Mouse (Mus musculus) forebrain, embryonic 15.5 days (tissue): ENCODE results near the gene Zic4. TPM values are rescaled to one million over a fixed set of nuclear protein-coding genes. Genes with fewer than 3 reads are reported as not detected.

Experiments used
- ATAC-seq: fragments of 200-750 bp; cut with Nextera tagmentation; replicated peaks from 2 replicates; pipeline ENCODE4 v1.8.0; 2017; ENCODE audit warnings: mild to moderate bottlenecking, moderate TSS enrichment, moderate library complexity
- H3K27ac ChIP-seq: fragments of 300-500 bp; sonication (generic); replicated peaks from 2 replicates; pipeline ENCODE4 v1.5.1; 2015; ENCODE audit warnings: mild to moderate bottlenecking, inconsistent platforms
- H3K27me3 ChIP-seq: fragments of 300-500 bp; sonication (generic); 2 replicates; pipeline ENCODE4 v1.6.1; 2015; ENCODE audit warnings: inconsistent platforms
- H3K36me3 ChIP-seq: fragments of 300-500 bp; sonication (generic); 2 replicates; pipeline ENCODE4 v1.6.1; 2015; ENCODE audit warnings: mild to moderate bottlenecking, inconsistent platforms
- H3K4me1 ChIP-seq: fragments of 300-500 bp; sonication (generic); 2 replicates; pipeline ENCODE4 v1.6.1; 2015; ENCODE audit warnings: inconsistent platforms
- H3K4me2 ChIP-seq: fragments of 300-500 bp; sonication (generic); replicated peaks from 2 replicates; pipeline ENCODE4 v1.6.1; 2015; ENCODE audit warnings: mild to moderate bottlenecking, inconsistent platforms
- H3K4me3 ChIP-seq: fragments of 300-500 bp; sonication (generic); 2 replicates; pipeline ENCODE4 v1.5.1; 2015; ENCODE audit warnings: mild to moderate bottlenecking, inconsistent platforms
- H3K9ac ChIP-seq: fragments of 300-500 bp; sonication (generic); replicated peaks from 2 replicates; pipeline ENCODE4 v1.6.1; 2015; ENCODE audit warnings: mild to moderate bottlenecking, inconsistent platforms
- H3K9me3 ChIP-seq: fragments of 300-500 bp; sonication (generic); 2 replicates; pipeline ENCODE4 v1.6.1; 2016; ENCODE audit warnings: inconsistent platforms
- WGBS: fragments of 180-500 bp; shearing (Covaris S2); methylation state at CpG from one replicate; pipeline ENCODE4 v1.1.7; 2015; ENCODE audit warnings: mixed read lengths; 5-methylcytosine and 5-hydroxymethylcytosine counted together
- polyA plus RNA-seq: library from polyadenylated mRNA; unstranded; fragments of >200 nt; fragmentation: Nextera tagmentation; extraction: Ambion mirVana; gene quantifications from 2 replicates; pipeline ENCODE4 v1.2.1, GENCODE M21; 2015

Gene Zic4
- polyA plus RNA-seq, 1 experiment from 2014 or later, result 55.0 TPM

DNA sequence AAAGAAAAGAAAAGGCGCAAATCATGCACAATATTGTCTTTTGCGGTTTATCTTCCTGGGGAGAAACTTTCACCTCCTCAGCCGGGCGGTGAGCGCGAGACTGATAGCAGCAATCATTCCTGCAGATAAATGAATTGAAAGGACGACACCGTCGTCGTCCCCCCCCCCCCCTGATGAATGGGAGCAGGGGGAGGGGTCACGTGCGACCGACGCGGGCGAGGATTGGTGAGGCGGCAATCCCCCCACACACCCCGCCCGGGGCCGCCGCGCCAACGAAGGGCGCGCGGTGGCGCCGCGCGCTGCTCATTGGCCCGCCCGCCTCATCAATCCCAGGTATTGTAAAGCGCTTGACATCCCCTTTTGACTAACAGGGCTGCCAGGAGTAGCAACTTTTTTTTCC is 3.5 kb downstream of the Zic4 start, which contains the start of gene Zic1:
Gene Zic1, minus strand, starts transcription at position 147 of the 400 bp plus-strand sequence.
- WGBS, result 0% methylated on average over 25 of the region's 33 CpGs
- Histone ChIP-seq H3K4me3 (peak within 1 kb of the TSS; percentile 54), H3K27ac (peak within 1 kb of the TSS; percentile 90), H3K9me3 (no peaks in the 10 kb centered on the region), H3K27me3 (peaks cover 37% of the 10 kb centered on the region), H3K36me3 (no peaks in the 10 kb centered on the region), H3K9ac (peak within 1 kb of the TSS; percentile 69), H3K4me1 (peaks cover 29% of the 10 kb centered on the region), H3K4me2 (peak within 1 kb of the TSS; percentile 52)
- peak; percentile 87 for ATAC-seq

DNA sequence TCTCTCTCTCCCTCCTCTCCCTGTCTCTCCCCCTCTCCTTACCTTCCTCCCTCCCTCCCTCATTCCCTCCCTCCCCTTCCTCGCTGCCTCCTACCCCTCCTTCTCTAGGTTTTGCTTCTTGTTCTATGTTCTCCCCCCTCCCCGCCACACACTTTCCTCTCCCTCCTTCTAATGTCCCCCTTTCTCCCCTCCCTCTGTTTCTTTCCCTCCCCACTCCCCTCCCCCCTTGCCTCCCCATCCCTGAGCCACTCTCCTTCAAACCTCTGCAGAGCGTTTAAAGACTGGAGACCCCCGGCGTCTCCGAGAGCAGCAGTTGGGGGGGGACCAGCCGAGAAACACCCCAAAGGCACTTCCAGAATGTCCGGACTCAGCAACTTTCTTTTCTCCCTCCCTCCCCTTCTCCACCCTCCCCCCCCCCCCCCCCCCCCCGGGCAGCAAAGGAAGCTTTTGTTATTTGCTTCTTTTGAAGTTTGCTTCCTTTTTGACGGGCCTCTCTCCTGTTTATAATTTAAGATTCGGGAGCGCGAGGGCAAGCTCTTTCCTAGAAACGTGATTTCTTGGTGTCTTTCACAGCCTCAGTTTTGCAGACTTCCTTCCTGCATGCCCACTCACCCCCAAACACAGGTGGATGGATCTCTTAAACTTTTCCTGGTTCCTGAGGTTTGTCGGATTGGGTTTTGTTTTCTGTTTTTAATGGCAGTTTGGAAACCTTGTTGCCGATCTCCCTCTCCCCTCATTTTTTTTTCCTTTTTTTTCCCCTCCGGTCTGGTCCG is 4.2 kb downstream of the Zic4 start:
- Histone ChIP-seq H3K9me3 (no peaks in the 10 kb centered on the region), H3K36me3 (no peaks in the 10 kb centered on the region), H3K9ac (peak overlapping the region; percentile 14), H3K4me2 (peak overlapping the region; percentile 52), H3K4me3 (peak overlapping the region; percentile 54), H3K4me1 (peaks cover 28% of the 10 kb centered on the region), H3K27ac (peak overlapping the region; percentile 90), H3K27me3 (peaks cover 44% of the 10 kb centered on the region)
- WGBS, result 1% methylated on average over 18 of the region's 18 CpGs
- ATAC-seq, result 0 out of 2 replicates have a peak, but pooled peaks have one; percentile 4

DNA sequence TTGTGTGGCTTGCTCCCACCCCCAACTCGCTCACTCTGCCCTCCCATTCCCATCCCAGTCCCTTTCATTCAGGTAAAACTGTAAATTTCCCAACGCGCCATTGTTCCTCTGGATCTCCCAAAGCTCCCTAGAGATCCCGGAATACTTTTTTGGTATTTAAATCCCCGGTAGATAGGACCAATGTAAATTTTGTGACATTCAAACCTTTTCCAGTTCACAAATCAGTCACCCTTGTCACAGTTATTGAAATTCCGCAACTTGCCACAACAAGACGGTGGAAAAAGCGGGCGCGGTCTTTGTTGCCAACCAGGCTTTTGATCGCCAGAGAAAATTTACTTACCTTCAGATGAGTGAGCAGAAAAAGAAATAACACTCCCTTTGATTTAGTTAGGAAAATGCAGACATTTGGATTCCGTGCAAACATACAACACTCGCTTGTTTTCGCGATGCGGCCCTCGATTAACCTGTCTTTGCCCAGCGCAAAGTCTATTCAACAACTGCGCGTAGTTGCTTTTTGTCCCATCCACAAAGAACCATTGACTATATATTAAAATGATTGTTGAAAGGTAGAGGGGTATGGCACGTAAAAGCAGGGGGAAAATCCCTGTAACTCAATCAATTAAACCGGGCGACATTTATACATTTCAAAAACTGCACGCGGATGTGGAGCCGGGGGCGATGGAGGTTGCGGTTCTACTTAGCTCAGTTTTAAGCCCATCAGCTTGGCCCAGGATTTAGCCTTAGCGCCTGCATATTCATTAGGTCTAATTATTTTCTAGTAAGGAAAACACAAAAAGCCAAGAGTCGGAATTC is 5.0 kb downstream of the Zic4 start:
- Histone ChIP-seq H3K4me1 (peaks cover 21% of the 10 kb centered on the region), H3K27ac (peak overlapping the region; percentile 90), H3K9ac (peak overlapping the region; percentile 14), H3K36me3 (no peaks in the 10 kb centered on the region), H3K27me3 (peaks cover 52% of the 10 kb centered on the region), H3K4me3 (peak overlapping the region; percentile 54), H3K4me2 (peak overlapping the region; percentile 52), H3K9me3 (no peaks in the 10 kb centered on the region)
- no peak for ATAC-seq
- 1% methylated on average over 30 of the region's 30 CpGs for WGBS

DNA sequence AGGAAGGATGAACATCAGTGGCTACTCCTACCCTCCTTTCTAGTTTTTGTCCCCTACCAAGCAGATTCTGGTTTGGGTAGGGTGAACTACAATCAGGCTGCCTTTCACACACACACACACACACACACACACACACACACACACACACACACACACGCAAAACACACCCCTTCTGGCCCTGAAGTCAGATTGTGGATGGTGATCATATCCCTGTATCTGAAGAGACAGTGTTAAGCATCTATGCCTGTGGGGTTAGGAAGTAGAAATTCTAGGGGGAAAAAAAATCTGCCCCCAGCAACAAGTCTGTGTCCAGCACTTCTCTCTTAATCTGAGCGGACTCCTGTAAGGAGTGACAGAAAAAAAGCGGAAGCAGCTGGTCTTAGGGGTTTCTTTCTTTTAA is 5.9 kb downstream of the Zic4 start:
- H3K36me3 ChIP-seq, result no peaks in the 10 kb centered on the region
- no peaks in the 10 kb centered on the region for H3K9me3 ChIP-seq
- no peak for ATAC-seq
- H3K27me3 ChIP-seq, result peaks cover 57% of the 10 kb centered on the region
- peak overlapping the region; percentile 30; the same call in 1 of the 2 replicates for H3K4me2 ChIP-seq
- H3K9ac ChIP-seq, result no peak overlapping the region
- peak overlapping the region; percentile 90 for H3K27ac ChIP-seq
- 17% methylated on average over 3 of the region's 3 CpGs for WGBS
- H3K4me3 ChIP-seq, result no peak overlapping the region
- peaks cover 18% of the 10 kb centered on the region for H3K4me1 ChIP-seq

DNA sequence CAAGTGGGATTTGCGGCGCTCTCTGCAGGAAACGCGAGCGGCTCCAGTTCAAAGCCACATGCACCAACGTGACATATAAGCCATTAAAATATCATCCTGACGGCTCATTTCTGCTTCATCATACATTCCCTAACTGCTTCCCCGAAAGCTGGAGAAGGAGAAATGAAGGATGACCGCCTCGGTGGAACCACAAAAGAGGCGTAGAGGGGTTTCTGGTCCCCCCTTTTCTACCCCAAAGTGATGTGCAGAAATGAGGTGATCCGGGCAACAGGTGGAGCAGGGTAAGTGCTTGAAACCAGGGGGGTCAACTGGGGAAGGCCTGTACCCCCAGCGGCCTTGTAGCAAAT is 6.7 kb downstream of the Zic4 start:
- peak overlapping the region; percentile 90 for H3K27ac ChIP-seq
- H3K36me3 ChIP-seq, result no peaks in the 10 kb centered on the region
- no peaks in the 10 kb centered on the region for H3K9me3 ChIP-seq
- peak overlapping the region; percentile 30 for H3K4me2 ChIP-seq
- H3K4me3 ChIP-seq, result peak overlapping the region; percentile 28
- 16% methylated on average over 13 of the region's 13 CpGs for WGBS
- ATAC-seq, result no peak
- H3K4me1 ChIP-seq, result peaks cover 17% of the 10 kb centered on the region
- no peak overlapping the region; the same call in 1 of the 2 replicates for H3K9ac ChIP-seq
- H3K27me3 ChIP-seq, result peaks cover 59% of the 10 kb centered on the region

DNA sequence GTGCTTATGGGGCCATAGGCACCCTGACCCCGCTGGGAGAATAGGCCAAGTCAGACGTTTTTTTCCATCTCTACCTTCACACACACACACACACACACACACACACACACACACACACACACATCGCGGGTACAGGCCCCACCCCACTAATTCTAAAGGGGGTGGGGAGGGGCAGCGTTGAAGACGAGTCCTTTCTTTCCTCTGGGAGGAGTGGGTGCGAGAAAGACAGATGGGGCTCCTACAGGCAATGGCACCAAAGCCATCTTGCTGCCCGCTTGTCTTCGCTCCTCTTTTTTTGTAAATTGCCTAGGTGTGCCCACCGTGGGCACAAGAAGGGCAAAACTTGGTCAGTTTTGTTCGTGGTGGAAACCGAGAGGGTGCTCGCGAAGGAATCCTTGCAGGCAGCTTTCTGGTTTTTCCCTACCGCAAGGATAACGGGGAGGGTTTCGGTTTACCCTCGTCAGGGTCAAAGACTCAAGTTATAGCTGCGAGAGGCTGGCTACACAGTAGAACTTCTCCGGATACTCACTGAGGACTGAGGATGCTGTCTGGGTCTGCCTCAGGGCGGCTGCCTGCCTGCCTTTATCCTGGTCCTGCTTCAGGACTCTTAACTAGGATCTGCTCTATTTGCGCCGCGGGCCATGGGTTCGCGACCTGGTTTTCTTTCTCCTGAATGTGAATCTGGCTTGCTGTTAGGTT is 7.2 kb downstream of the Zic4 start:
- H3K9ac ChIP-seq, result peak overlapping the region; percentile 18
- WGBS, result 19% methylated on average over 26 of the region's 26 CpGs
- H3K36me3 ChIP-seq, result no peaks in the 10 kb centered on the region
- H3K9me3 ChIP-seq, result no peaks in the 10 kb centered on the region
- peaks cover 12% of the 10 kb centered on the region for H3K4me1 ChIP-seq
- H3K27me3 ChIP-seq, result peaks cover 62% of the 10 kb centered on the region
- peak overlapping the region; percentile 28 for H3K4me3 ChIP-seq
- ATAC-seq, result no peak
- H3K4me2 ChIP-seq, result peak overlapping the region; percentile 30
- peak overlapping the region; percentile 90 for H3K27ac ChIP-seq

DNA sequence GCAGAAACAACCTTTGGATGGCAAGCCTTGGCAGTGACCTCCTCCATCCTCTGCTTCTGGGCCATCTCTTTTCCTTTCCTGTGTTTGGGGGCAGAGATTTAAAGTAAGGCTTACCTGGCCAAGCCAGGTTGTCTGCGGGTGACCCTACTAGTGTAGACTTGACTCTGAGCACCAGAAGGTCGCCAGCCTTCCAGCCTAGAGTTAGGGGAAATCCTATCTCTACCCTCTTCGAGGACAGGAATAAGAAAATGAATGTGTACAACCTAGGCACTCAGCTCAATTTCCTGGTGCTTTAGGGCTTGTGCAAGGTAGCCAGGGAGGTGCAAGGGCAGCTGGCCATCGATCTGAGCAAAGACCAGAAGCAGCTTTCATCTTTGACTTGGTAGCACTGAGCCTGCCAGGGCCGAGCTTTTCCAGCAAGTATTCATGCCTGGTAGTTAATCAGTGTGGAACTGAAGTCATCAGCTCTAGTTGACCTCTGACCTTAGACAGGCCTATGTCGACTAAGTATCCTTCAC is 8.0 kb downstream of the Zic4 start:
- Histone ChIP-seq H3K4me2 (peak overlapping the region; percentile 18; the same call in 1 of the 2 replicates), H3K27me3 (peaks cover 70% of the 10 kb centered on the region), H3K9me3 (no peaks in the 10 kb centered on the region), H3K36me3 (no peaks in the 10 kb centered on the region), H3K4me3 (peak overlapping the region; percentile 28), H3K4me1 (peaks cover 4% of the 10 kb centered on the region), H3K27ac (peak overlapping the region; percentile 90), H3K9ac (peak overlapping the region; percentile 18; the same call in 1 of the 2 replicates)
- ATAC-seq, result no peak
- WGBS, result 21% methylated on average over 6 of the region's 6 CpGs

DNA sequence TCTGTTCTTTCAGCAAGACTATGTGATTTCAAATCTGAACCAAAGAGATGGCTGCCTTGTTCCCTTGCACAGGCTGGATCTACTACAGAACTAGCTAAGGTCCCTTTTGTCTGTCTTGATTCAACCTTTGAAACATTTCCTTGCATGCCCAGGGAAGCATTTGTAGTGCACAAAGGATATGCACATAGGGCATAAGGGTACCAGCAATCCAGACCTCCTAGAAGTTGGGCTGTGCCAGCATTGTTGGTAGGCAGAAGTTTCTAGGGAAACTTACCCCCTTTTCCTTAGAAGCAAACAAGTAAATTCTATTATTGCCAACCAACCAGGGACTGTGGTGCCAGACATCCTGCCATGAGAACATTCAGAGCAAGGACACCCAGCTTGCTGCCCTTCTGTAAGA is 8.8 kb downstream of the Zic4 start:
- Histone ChIP-seq H3K4me3 (no peak overlapping the region), H3K4me1 (no peaks in the 10 kb centered on the region), H3K27me3 (peaks cover 78% of the 10 kb centered on the region), H3K9ac (no peak overlapping the region), H3K4me2 (no peak overlapping the region; the same call in 1 of the 2 replicates), H3K9me3 (no peaks in the 10 kb centered on the region), H3K36me3 (no peaks in the 10 kb centered on the region), H3K27ac (peak overlapping the region; percentile 90)
- 0 out of 2 replicates have a peak, but pooled peaks have one; percentile 15 for ATAC-seq

DNA sequence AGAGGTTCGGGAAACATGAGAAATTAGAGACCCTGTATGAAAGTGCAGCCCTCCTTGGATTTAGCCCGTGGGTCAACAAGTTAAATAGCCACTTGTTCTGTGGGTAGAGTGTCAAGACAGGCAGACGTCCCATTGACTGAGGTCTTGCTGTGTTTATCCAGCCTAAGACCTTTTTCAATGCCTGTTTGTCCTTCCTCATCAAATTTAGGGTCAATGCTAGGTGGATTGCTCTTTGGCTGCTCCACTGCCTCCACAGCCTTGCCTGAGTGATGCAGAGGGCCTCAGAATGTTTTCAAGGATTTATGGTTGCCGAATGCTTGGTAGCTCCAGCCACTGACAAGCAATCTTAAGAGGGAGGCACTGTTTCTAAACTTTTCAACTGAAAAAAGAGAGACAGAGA is 9.4 kb downstream of the Zic4 start:
- Histone ChIP-seq H3K4me3 (no peak overlapping the region), H3K9me3 (no peaks in the 10 kb centered on the region), H3K27me3 (peaks cover 82% of the 10 kb centered on the region), H3K4me1 (no peaks in the 10 kb centered on the region), H3K27ac (peak overlapping the region; percentile 90), H3K36me3 (no peaks in the 10 kb centered on the region), H3K4me2 (no peak overlapping the region; the same call in 1 of the 2 replicates), H3K9ac (no peak overlapping the region)
- 31% methylated on average over 4 of the region's 4 CpGs for WGBS
- ATAC-seq, result no peak

DNA sequence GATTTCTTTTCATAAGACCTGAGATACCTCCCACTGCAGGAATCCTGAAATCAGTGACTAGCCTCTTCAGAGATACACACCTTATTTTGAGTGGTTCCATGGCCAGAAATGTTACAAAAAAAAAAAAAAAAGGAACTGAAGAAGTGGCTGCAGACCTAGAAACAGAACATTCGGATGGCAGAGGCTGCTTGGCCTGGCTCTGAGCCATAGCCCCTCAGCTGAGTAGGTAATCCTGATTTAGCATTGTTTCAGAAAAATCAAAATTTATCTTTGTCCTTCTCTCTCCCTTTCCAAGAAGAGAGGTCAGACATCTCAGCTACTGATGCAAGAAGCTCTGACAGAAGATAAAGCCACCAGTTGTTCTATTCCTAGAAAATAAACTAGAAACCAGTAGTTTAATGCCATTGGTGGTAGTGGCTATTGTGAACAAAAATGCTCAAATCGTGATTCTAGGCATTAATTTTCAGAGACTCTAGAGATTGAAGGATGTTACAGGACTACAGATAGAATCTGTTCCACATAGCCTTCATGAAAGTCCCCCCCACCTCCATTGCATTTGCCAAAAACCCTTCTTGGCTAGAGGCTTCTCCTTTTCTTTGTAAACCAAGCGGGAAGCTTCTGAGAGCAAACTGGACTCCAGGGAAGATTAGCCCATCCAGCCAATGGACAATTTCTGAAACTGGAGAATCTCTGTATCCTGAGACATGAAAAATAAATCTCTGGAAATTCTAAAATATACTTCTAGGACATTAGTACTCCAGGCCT is 11.8 kb downstream of the Zic4 start:
- Histone ChIP-seq H3K4me3 (no peak overlapping the region), H3K4me1 (peaks cover 13% of the 10 kb centered on the region), H3K4me2 (no peak overlapping the region), H3K27ac (peak overlapping the region; percentile 33; the same call in 1 of the 2 replicates), H3K27me3 (peaks cover 86% of the 10 kb centered on the region), H3K36me3 (no peaks in the 10 kb centered on the region), H3K9ac (no peak overlapping the region), H3K9me3 (no peaks in the 10 kb centered on the region)
- WGBS, result 42% methylated on average over 3 of the region's 3 CpGs
- ATAC-seq, result no peak

DNA sequence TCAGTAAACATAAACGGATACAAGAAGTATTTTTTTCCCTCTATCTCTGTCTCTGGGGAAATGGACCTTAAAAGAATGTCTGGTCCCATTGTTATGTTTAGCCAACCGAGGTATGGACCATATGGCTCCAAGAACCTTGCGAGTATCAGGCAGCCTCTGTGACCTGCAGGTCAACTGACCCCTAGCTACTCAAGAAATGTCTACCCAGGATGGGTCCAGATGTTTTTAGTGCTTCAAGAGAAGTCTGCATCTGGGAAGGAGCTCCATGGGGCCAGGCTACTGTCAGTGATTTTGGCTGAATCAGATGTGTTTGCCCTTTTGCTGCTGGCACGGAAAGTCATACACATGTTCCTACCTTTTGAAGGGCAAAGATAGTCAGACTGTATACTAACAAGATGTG is 12.5 kb downstream of the Zic4 start:
- 30% methylated on average over 4 of the region's 4 CpGs for WGBS
- Histone ChIP-seq H3K4me1 (peaks cover 13% of the 10 kb centered on the region), H3K4me3 (no peak overlapping the region), H3K4me2 (no peak overlapping the region), H3K27ac (no peak overlapping the region), H3K36me3 (no peaks in the 10 kb centered on the region), H3K27me3 (peaks cover 85% of the 10 kb centered on the region), H3K9ac (no peak overlapping the region), H3K9me3 (no peaks in the 10 kb centered on the region)
- no peak for ATAC-seq
